Mouse (Mus musculus) spleen, adult 2 months (tissue): ENCODE measurements around the gene Tgfb3.

Source experiments
- CTCF ChIP-seq: fragments of 200-500 bp; IDR thresholded peaks from 2 replicates; pipeline ENCODE4 v1.5.1; 2011; ENCODE audit warnings: mild to moderate bottlenecking, inconsistent platforms; ENCODE audit not compliant: insufficient read depth, insufficient read length, insufficient replicate concordance; ENCODE audit errors: extremely low read depth
- POLR2A ChIP-seq: fragments of 200-500 bp; IDR thresholded peaks from 2 replicates; pipeline ENCODE4 v1.6.1; 2011; ENCODE audit warnings: low read depth, low read length, inconsistent platforms

DNA sequence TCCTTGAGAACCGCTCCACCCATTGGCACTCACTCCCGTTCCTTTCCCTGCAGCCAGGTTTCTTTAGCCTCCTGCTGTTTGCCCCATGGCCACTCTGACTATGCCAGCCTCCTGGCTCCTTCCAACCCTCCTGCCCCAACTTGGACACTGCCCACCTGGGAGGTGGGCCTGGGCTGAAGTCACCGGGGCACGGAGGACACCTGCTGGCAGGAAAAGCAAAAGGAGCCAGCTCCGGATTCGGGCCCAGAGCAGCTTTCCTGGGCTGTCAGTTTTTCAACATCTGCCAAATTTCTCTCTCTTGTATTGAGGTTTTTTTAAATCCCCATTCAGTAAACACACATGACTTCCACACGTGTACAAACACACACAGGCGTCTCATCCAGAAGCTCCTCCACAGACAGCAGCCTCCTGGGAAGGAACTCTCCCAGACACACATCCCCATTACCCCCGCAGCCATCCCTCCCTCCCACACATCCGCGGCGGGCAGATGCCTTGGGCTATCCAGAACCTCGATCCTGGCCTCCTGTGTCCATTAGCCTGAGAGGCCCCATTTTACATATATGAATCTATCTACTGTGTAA, 2.4 kb downstream of the Tgfb3 start:
- TF ChIP-seq CTCF, result peak; percentile 6; the same call in 1 of the 2 replicates
- no peak for TF ChIP-seq POLR2A
